Mouse (Mus musculus): ENCODE measurements at regions not wholly inside any gene's neighbourhood (a gene's known extent, or its start where the extent isn't known, plus 50 kb on each side); places are given as distances from the start of the nearest gene placed in this dataset.

- Histone ChIP-seq H3K4me2 (ENCODE audit: low read depth, low read length) (no peak overlapping the region), H3K9me3 (replicated peaks; ENCODE audit: control insufficient read depth, low read length) (no peaks in the 10 kb centered on the region), H3K4me1 (ENCODE audit: control insufficient read depth, insufficient read depth) (peaks cover 11% of the 10 kb centered on the region), H3K9ac (replicated peaks; ENCODE audit: low read depth, low read length) (no peak overlapping the region), H3K4me3 (ENCODE audit: low read depth, low read length) (no peak overlapping the region), H3K36me3 (replicated peaks; ENCODE audit: control insufficient read depth, insufficient read depth, low read length) (no peaks in the 10 kb centered on the region), H3K27me3 (ENCODE audit: control insufficient read depth, insufficient read depth, low read length) (no peaks in the 10 kb centered on the region), H3K27ac (ENCODE audit: low read depth) (no peak overlapping the region)
- DNase-seq (ENCODE audit: low spot score) (no peak), ATAC-seq (ENCODE audit: insufficient read depth, low read depth) (no peak)
- 92% methylated on average over 2 of the region's 2 CpGs for WGBS
- TF ChIP-seq EP300 (IDR thresholded peaks at IDR 0.05; ENCODE audit: low read depth) (no peak), CTCF (IDR thresholded peaks at IDR 0.05; ENCODE audit: low read depth) (no peak)
Measured at GRCm38 (mm10) chr14:76663816-76664215, 107.1 kb upstream of the Serp2 start.

- Histone ChIP-seq H3K27ac (ENCODE audit: low read depth) (no peak overlapping the region), H3K27me3 (ENCODE audit: control insufficient read depth, insufficient read depth, low read length) (no peaks in the 10 kb centered on the region)
Measured at GRCm38 (mm10) chr14:76662871-76663270, 106.2 kb upstream of the Serp2 start.

GRCm38 (mm10) chr14:76660906-76661305, 104.2 kb upstream of the Serp2 start:
- Histone ChIP-seq H3K9me3 (replicated peaks; ENCODE audit: control insufficient read depth, low read length) (no peaks in the 10 kb centered on the region), H3K27ac (ENCODE audit: low read depth) (no peak overlapping the region), H3K36me3 (replicated peaks; ENCODE audit: control insufficient read depth, insufficient read depth, low read length) (no peaks in the 10 kb centered on the region), H3K4me1 (ENCODE audit: control insufficient read depth, insufficient read depth) (peaks cover 20% of the 10 kb centered on the region), H3K27me3 (ENCODE audit: control insufficient read depth, insufficient read depth, low read length) (no peaks in the 10 kb centered on the region), H3K4me2 (ENCODE audit: low read depth, low read length) (no peak overlapping the region), H3K4me3 (ENCODE audit: low read depth, low read length) (no peak overlapping the region), H3K9ac (replicated peaks; ENCODE audit: low read depth, low read length) (no peak overlapping the region)
- WGBS, result 91% methylated on average over 2 of the region's 2 CpGs
- no peak for TF ChIP-seq CTCF (IDR thresholded peaks at IDR 0.05; ENCODE audit: low read depth)
- TF ChIP-seq EP300 (IDR thresholded peaks at IDR 0.05; ENCODE audit: low read depth), result no peak
- ATAC-seq (ENCODE audit: insufficient read depth, low read depth) (no peak), DNase-seq (ENCODE audit: low spot score) (no peak)

More at GRCm38 (mm10) chr14:76662871-76663270, 106.2 kb upstream of the Serp2 start:
- no peak overlapping the region for H3K9ac ChIP-seq (replicated peaks; ENCODE audit: low read depth, low read length)
- DNase-seq (ENCODE audit: low spot score) (no peak), ATAC-seq (ENCODE audit: insufficient read depth, low read depth) (no peak)
- H3K4me2 ChIP-seq (ENCODE audit: low read depth, low read length), result no peak overlapping the region
- peaks cover 16% of the 10 kb centered on the region for H3K4me1 ChIP-seq (ENCODE audit: control insufficient read depth, insufficient read depth)
- TF ChIP-seq CTCF (IDR thresholded peaks at IDR 0.05; ENCODE audit: low read depth), result no peak
- no peak for TF ChIP-seq EP300 (IDR thresholded peaks at IDR 0.05; ENCODE audit: low read depth)
- H3K36me3 ChIP-seq (replicated peaks; ENCODE audit: control insufficient read depth, insufficient read depth, low read length), result no peaks in the 10 kb centered on the region
- H3K9me3 ChIP-seq (replicated peaks; ENCODE audit: control insufficient read depth, low read length), result no peaks in the 10 kb centered on the region
- 84% methylated on average over 7 of the region's 7 CpGs for WGBS
- no peak overlapping the region for H3K4me3 ChIP-seq (ENCODE audit: low read depth, low read length)

GRCm38 (mm10) chr14:76658952-76659502, 102.3 kb upstream of the Serp2 start:
- no peak overlapping the region for H3K4me3 ChIP-seq (ENCODE audit: low read depth, low read length)
- H3K9ac ChIP-seq (replicated peaks; ENCODE audit: low read depth, low read length), result no peak overlapping the region
- H3K36me3 ChIP-seq (replicated peaks; ENCODE audit: control insufficient read depth, insufficient read depth, low read length), result no peaks in the 10 kb centered on the region
- TF ChIP-seq CTCF (IDR thresholded peaks at IDR 0.05; ENCODE audit: low read depth), result no peak
- no peak for TF ChIP-seq EP300 (IDR thresholded peaks at IDR 0.05; ENCODE audit: low read depth)
- ATAC-seq (ENCODE audit: insufficient read depth, low read depth) (0 out of 2 replicates have a peak, but pooled peaks have one; percentile 9), DNase-seq (ENCODE audit: low spot score) (no peak)
- no peak overlapping the region for H3K4me2 ChIP-seq (ENCODE audit: low read depth, low read length)
- H3K27me3 ChIP-seq (ENCODE audit: control insufficient read depth, insufficient read depth, low read length), result no peaks in the 10 kb centered on the region
- peaks cover 14% of the 10 kb centered on the region for H3K4me1 ChIP-seq (ENCODE audit: control insufficient read depth, insufficient read depth)
- no peaks in the 10 kb centered on the region for H3K9me3 ChIP-seq (replicated peaks; ENCODE audit: control insufficient read depth, low read length)
- H3K27ac ChIP-seq (ENCODE audit: low read depth), result no peak overlapping the region
- WGBS, result 51% methylated on average over 15 of the region's 15 CpGs

- peak; percentile 70 for ATAC-seq (ENCODE audit: insufficient read depth, low read depth)
- Histone ChIP-seq H3K9ac (replicated peaks; ENCODE audit: low read depth, low read length) (no peak overlapping the region), H3K4me2 (ENCODE audit: low read depth, low read length) (peak overlapping the region; percentile 30; the same call in 1 of the 2 replicates)
Measured at GRCm38 (mm10) chr14:76657784-76658610, 101.3 kb upstream of the Serp2 start.

More at GRCm38 (mm10) chr14:76657784-76658610, 101.3 kb upstream of the Serp2 start:
- Histone ChIP-seq H3K4me3 (ENCODE audit: low read depth, low read length) (no peak overlapping the region), H3K27me3 (ENCODE audit: control insufficient read depth, insufficient read depth, low read length) (no peaks in the 10 kb centered on the region), H3K36me3 (replicated peaks; ENCODE audit: control insufficient read depth, insufficient read depth, low read length) (no peaks in the 10 kb centered on the region), H3K4me1 (ENCODE audit: control insufficient read depth, insufficient read depth) (peaks cover 14% of the 10 kb centered on the region), H3K9me3 (replicated peaks; ENCODE audit: control insufficient read depth, low read length) (no peaks in the 10 kb centered on the region), H3K27ac (ENCODE audit: low read depth) (no peak overlapping the region)
- peak; percentile 70 for DNase-seq (ENCODE audit: low spot score)
- WGBS, result 22% methylated on average over 9 of the region's 9 CpGs
- TF ChIP-seq CTCF (IDR thresholded peaks at IDR 0.05; ENCODE audit: low read depth), result no peak
- TF ChIP-seq EP300 (IDR thresholded peaks at IDR 0.05; ENCODE audit: low read depth), result 0 out of 2 replicates have a peak, but pooled peaks have one; percentile 21
